Mouse (Mus musculus) limb, embryonic 14.5 days (tissue): ENCODE data around the gene Gm20671. TPM values are rescaled to one million over a fixed set of nuclear protein-coding genes. Genes with fewer than 3 reads are reported as not detected.

Experiments used
- ATAC-seq: fragments of 200-750 bp; cut with Nextera tagmentation; 2 replicates; pipeline ENCODE4 v1.8.0; 2017; ENCODE audit warnings: low read depth, moderate number of reproducible peaks, moderate TSS enrichment; ENCODE audit not compliant: low FRiP score
- DNase-seq: peaks from one replicate; pipeline ENCODE4 v3.0.0-alpha.2; 2015; ENCODE audit warnings: low spot score
- H3K27ac ChIP-seq: fragments of 300-500 bp; sonication (generic); replicated peaks from 2 replicates; pipeline ENCODE4 v1.5.1; 2014; ENCODE audit warnings: low read depth, mild to moderate bottlenecking, low read length, moderate library complexity, mixed read lengths
- H3K27me3 ChIP-seq: fragments of 300-500 bp; sonication (generic); 2 replicates; pipeline ENCODE4 v1.6.1; 2014; ENCODE audit warnings: low read length, mixed read lengths; ENCODE audit not compliant: control insufficient read depth, insufficient read depth
- H3K36me3 ChIP-seq: fragments of 300-500 bp; sonication (generic); 2 replicates; pipeline ENCODE4 v1.6.1; 2014; ENCODE audit warnings: mild to moderate bottlenecking, low read length, moderate library complexity, mixed read lengths; ENCODE audit not compliant: control insufficient read depth, insufficient read depth
- H3K4me1 ChIP-seq: fragments of 300-500 bp; sonication (generic); 2 replicates; pipeline ENCODE4 v1.6.1; 2014; ENCODE audit warnings: antibody characterized with exemption, low read length, mixed read lengths; ENCODE audit not compliant: control insufficient read depth, insufficient read depth
- H3K4me2 ChIP-seq: fragments of 300-500 bp; sonication (generic); replicated peaks from 2 replicates; pipeline ENCODE4 v1.6.1; 2014; ENCODE audit warnings: low read depth, mild to moderate bottlenecking, low read length, moderate library complexity; ENCODE audit not compliant: severe bottlenecking
- H3K4me3 ChIP-seq: fragments of 300-500 bp; sonication (generic); replicated peaks from 2 replicates; pipeline ENCODE4 v1.5.1; 2014; ENCODE audit warnings: low read length
- H3K9ac ChIP-seq: fragments of 300-500 bp; sonication (generic); 2 replicates; pipeline ENCODE4 v1.6.1; 2014; ENCODE audit warnings: mild to moderate bottlenecking, low read depth, low read length, moderate library complexity; ENCODE audit not compliant: severe bottlenecking
- H3K9me3 ChIP-seq: fragments of 300-500 bp; sonication (generic); 2 replicates; pipeline ENCODE4 v1.6.1; 2016; ENCODE audit warnings: low read length; ENCODE audit not compliant: control insufficient read depth
- POLR2A ChIP-seq: fragments of 200-500 bp; IDR thresholded peaks from 2 replicates; pipeline ENCODE4 v1.8.0; 2012; ENCODE audit warnings: inconsistent platforms, mild to moderate bottlenecking, moderate library complexity, borderline replicate concordance; ENCODE audit not compliant: insufficient read depth, insufficient read length; ENCODE audit errors: extremely low read depth
- WGBS: fragments of 180-500 bp; shearing (Covaris S2); extraction: QIAGEN DNeasy Blood & Tissue Kit; methylation state at CpG from one replicate; pipeline ENCODE4 v1.1.7; 2014; 5-methylcytosine and 5-hydroxymethylcytosine counted together
- polyA plus RNA-seq, 2 experiments: library from polyadenylated mRNA; depleted of rRNA in 1 of 2; stranded (reverse) in 1 of 2; unstranded in 1 of 2; fragments of >200 nt; fragmentation: Nextera tagmentation in 1 of 2; extraction: Ambion mirVana in 1 of 2; gene quantifications; 2 replicates each; pipeline versions ENCODE4 v1.2.1 to v1.2.3; 2012 to 2014

The Gm20671 gene
- polyA plus RNA-seq, 2 experiments, result 1.9 TPM; not detected in 1

DNA sequence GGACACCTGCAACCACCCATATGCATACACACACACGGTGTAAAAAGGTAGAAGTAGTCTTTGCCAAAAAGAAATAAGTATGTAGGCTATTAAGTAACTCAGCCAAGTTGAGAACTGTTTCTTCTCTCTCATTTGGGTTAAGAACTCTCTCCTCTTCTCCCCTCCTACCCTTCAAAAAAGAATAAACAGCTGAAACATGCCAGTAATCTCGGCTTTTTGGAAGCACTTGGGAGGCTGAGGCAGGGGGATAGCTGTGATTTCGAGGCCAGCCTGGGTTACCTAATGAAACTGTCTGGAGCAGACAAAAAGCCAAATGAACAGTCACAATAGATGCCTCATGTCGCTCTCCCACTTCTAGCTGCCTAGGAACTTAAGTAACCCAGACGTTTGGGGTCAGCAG, 42.2 kb downstream of the Gm20671 start:
- Histone ChIP-seq H3K27ac (no peak overlapping the region), H3K4me3 (peak overlapping the region; percentile 84), H3K9me3 (no peaks in the 10 kb centered on the region), H3K36me3 (peaks cover 12% of the 10 kb centered on the region), H3K27me3 (no peaks in the 10 kb centered on the region), H3K4me1 (peaks cover 5% of the 10 kb centered on the region; the same call in 1 of the 2 replicates), H3K4me2 (peak overlapping the region; percentile 80), H3K9ac (peak overlapping the region; percentile 60)
- ATAC-seq (no peak), DNase-seq (no peak)
- TF ChIP-seq POLR2A, result no peak
- 24% methylated on average over 5 of the region's 5 CpGs for WGBS

DNA sequence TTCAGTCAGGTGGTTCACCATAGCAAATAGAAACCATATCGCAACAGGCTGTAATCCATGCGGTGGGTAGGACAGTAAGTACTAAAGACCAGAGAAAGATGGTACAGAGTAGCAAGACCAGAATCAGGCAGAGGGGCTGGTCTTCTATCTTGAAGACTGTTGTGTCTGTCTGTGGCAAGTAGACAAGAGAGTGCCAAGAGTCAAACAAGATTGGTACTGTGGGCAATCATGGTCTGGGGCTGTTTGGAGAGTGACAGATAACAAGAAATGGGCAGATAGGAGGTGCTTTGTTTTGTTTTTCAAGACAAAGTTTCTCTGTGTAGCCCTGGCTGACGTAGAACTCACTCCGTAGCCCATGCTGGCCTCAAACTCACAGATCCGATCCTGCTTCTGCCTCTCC, 45.3 kb downstream of the Gm20671 start:
- Histone ChIP-seq H3K9me3 (no peaks in the 10 kb centered on the region), H3K4me2 (no peak overlapping the region), H3K36me3 (0 out of 2 replicates have a peak, but pooled peaks cover 4% of the 10 kb centered on the region), H3K27ac (no peak overlapping the region), H3K27me3 (no peaks in the 10 kb centered on the region), H3K9ac (no peak overlapping the region), H3K4me1 (peaks cover 5% of the 10 kb centered on the region; the same call in 1 of the 2 replicates), H3K4me3 (no peak overlapping the region)
- WGBS, result 96% methylated on average over 5 of the region's 5 CpGs
- no peak for DNase-seq
- TF ChIP-seq POLR2A, result no peak
- no peak for ATAC-seq

DNA sequence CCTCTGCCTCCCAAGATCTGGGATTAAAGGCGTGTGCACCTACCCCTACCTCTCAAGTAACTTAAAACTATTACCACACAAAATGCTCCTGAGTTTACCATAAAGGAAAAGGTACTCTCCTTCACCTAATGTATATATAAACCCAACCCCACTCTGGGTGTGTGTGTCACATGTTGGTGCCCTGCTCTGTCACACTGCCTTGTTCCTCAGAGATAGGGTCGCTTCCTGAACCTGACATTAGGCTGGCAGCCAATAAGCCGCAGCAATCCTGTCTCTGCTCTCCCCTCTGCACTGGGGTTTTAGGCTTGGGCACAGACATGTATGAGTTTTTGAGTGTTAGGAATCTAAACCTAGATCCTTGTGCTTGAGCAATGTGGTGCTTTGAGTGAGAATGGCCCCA, 48.7 kb downstream of the Gm20671 start:
- TF ChIP-seq POLR2A, result no peak
- Histone ChIP-seq H3K36me3 (peaks cover 15% of the 10 kb centered on the region), H3K27me3 (no peaks in the 10 kb centered on the region), H3K4me3 (no peak overlapping the region), H3K4me1 (no peaks in the 10 kb centered on the region), H3K27ac (no peak overlapping the region), H3K4me2 (no peak overlapping the region), H3K9ac (no peak overlapping the region), H3K9me3 (no peaks in the 10 kb centered on the region)
- DNase-seq (no peak), ATAC-seq (no peak)
- WGBS, result 86% methylated on average over 3 of the region's 3 CpGs

DNA sequence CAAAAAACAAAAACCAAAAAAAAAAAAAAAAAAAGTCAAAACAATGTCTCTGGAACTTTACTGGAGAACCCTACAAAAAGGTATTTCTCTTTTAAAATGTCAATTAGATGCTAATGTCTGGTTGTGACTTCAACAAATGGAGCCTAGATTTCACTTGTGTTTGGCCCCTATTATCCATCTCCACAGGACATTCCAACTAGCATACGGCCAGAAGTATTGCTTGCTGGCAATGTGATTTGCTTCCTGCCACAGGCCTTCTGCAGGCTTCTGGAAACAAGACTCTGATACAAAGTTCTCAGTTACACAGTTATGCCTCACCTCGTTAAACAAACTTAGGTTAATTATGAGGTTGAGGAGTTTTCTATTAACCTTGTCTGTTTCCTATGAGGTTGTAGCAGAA, 54.5 kb downstream of the Gm20671 start:
- DNase-seq (no peak), ATAC-seq (no peak)
- Histone ChIP-seq H3K27ac (no peak overlapping the region), H3K9ac (no peak overlapping the region), H3K36me3 (peaks cover 22% of the 10 kb centered on the region), H3K4me2 (no peak overlapping the region), H3K9me3 (no peaks in the 10 kb centered on the region), H3K4me3 (no peak overlapping the region), H3K27me3 (no peaks in the 10 kb centered on the region), H3K4me1 (no peaks in the 10 kb centered on the region)
- TF ChIP-seq POLR2A, result no peak
- WGBS, result 58% methylated on average over 2 of the region's 2 CpGs

DNA sequence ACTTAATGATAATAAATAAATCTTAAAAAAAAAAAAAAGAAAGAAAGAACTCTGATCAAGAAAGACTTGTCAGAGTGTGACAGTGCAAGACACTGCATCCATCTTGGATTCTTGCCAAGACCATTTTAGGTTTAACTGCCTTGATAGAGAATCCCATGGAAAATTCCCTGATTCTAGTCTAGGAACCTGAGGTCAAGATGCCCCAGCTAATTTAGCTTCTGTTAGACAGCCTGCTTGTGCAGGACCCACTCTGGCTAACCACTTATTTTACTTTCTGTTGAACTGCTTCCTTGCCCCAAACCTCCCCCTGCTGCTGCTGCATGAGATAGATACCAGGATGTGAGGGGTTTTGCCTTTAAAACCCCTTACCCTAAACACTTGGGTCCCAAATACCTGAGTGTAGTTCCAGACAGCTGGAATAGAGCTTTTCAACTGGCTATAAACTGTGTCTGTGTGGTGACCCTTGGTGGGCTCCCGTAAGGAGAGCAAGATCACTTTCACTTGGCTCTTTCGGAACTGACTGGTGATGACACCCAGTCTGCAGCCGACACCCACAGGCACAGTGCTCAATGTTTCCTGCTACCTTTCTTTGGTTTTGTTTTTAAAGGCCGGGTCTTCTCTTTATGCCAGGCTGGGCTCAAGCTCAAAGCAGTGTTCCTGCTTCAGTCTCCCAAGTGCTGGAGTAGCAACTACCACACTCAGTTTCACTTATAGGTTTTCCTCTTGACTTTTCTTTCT, 59.1 kb downstream of the Gm20671 start:
- DNase-seq, result no peak
- Histone ChIP-seq H3K4me1 (no peaks in the 10 kb centered on the region), H3K9me3 (no peaks in the 10 kb centered on the region), H3K9ac (no peak overlapping the region), H3K27ac (no peak overlapping the region), H3K4me3 (no peak overlapping the region), H3K36me3 (peaks cover 17% of the 10 kb centered on the region), H3K27me3 (no peaks in the 10 kb centered on the region), H3K4me2 (no peak overlapping the region)
- TF ChIP-seq POLR2A, result no peak
- 90% methylated on average over 4 of the region's 4 CpGs for WGBS
- ATAC-seq, result no peak
